Mouse (Mus musculus): Measurements from ENCODE around the gene Nadk.

DNA sequence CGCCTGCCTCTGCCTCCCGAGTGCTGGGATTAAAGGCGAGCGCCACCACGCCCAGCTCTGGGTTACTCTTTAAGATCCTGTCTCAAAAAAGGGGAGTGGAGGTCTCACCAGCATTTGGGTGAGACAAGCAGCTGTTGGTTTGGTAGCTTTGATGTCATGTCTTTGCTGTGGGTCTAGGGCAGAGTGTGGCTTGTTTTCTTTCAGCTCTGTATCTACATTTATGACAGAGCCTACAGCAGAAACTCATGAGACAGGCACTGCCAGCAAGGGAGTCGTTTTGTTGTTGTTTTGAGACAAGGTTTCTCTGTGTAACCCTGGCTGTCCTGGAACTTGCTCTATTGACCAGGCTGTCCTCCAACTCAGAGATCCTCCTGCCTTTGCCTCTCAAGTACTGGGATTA, 41.6 kb downstream of the Nadk start:
- TF ChIP-seq EP300 (IDR thresholded peaks at IDR 0.05; ENCODE audit: low read depth), result no peak
- no peak for TF ChIP-seq CTCF (IDR thresholded peaks at IDR 0.05; ENCODE audit: low read depth)
